Mouse (Mus musculus): ENCODE measurements around the gene Unc5a. TPM values are rescaled to one million over a fixed set of nuclear protein-coding genes. Genes with fewer than 3 reads are reported as not detected.

Unc5a gene
- total RNA-seq (2021) = under 1 TPM; 0.49 to 0.92 TPM

GRCm38 (mm10) chr13:54948531-54949493, at the start of gene Unc5a:
Gene Unc5a (plus strand): TSS chr13:54949411.
- DNase-seq = peak; percentile 41 to 42
- intact Hi-C loops (cut with DNase I) = no loop called here

- DNase-seq = no peak
- intact Hi-C loops (cut with DNase I) = no loop called here
Measured at GRCm38 (mm10) chr13:54912053-54912452, 37.2 kb upstream of the Unc5a start.

DNA sequence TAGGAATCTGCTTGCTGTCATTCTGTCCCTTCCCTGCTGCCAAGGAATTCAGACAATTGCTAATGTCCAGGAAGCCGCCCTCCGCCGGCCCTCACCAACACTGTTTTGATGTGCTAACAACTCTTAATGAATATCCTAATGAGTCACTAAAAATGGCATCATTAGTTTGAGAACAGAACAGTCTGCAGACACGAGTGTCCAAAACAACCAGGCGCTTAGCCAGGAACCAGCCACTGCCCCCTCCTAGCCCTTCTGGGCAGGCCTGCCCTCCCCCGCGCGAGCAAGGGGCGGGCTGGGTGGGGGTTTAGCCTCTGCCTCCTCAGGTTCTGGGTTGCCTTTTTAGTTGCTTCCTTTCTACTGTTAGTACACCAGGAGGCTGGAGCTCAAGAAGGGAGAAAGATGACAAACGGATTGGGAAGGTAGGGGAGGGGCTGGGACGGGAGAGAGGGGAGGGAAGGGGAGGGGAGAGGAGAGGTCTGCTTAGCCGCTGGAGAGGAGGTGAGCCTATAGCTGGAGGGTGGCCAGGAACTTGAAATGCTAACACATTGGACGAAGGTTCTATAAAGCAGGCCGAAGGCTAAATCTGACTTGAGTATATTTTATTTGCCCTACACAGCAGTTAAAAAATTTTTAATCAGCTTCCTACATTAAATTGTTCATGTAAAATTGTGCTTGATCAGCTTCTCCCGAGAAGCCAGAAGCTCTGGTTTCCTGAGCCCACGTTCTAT, 36.2 kb upstream of the Unc5a start:
- intact Hi-C loops (cut with DNase I) = no loop called here
- DNase-seq = no peak

DNA sequence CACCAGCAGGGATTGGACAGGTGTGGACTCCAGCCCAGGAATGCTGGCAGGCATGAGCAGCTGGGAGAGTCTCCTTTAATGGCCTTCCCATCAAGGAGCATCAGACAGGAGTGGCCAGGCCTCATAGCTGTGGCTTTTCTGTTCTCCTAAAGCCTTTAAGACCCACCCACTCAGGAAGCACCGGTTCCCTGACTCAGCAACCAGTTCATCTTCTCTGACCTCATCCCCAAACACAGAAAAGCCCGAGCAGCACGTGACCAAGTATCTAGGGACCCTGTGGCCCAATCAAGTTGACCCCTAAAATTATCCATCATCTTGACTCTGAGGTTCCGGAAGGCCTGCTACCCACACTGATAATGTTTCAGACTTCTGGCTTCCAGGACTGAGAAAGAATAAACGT, 32.6 kb upstream of the Unc5a start:
- no peak for DNase-seq
- intact Hi-C loops (cut with DNase I) = no loop called here

- no peak for DNase-seq
- intact Hi-C loops (cut with DNase I) = no loop called here
Measured at GRCm38 (mm10) chr13:54918910-54919309, 30.3 kb upstream of the Unc5a start.

DNA sequence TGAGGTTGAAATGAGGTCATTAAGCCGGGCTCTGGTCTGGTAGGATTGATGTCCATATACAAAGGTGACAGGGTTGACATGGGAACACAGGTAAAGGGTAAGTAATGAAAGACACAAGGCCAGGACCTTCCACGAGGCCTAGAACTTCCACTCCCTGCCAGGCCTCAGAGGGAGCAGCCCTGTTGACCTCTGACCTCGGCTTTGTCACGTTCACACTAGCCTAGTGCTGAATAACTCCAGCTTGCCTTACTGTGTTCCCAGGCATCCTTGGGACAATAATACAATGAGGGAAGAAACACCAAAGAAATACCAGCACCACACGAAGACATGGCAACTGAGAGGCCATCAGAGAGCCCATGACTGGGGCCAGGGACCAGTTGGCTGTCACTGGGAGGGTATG, 29.5 kb upstream of the Unc5a start:
- intact Hi-C loops (cut with DNase I) = no loop called here

DNA sequence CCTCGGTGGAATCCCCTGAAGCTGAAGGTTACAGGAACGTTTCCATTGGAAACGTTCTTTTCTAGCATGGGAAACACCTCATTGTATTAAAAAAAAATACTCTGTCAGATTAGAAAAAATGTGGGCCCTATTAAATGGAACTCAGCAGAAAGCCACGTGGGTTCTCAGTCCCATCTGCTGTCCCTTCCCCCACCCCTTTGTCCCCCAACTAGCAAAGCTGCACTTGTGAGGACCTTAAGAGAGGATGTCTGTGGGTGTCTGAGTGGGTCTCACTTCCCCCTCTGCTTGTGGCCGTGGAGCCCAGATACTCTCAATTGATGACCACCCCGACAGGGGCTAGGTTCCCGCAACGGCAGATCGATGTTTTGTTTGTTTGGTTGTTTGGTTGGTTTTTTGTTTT, 27.5 kb upstream of the Unc5a start:
- intact Hi-C loops (cut with DNase I) = no loop called here
- DNase-seq = no peak

More for the DNA sequence above, 29.5 kb upstream of the Unc5a start:
- no peak for DNase-seq

GRCm38 (mm10) chr13:54923705-54924104, 25.5 kb upstream of the Unc5a start:
- intact Hi-C loops (cut with DNase I) = no loop called here
- no peak for DNase-seq

DNA sequence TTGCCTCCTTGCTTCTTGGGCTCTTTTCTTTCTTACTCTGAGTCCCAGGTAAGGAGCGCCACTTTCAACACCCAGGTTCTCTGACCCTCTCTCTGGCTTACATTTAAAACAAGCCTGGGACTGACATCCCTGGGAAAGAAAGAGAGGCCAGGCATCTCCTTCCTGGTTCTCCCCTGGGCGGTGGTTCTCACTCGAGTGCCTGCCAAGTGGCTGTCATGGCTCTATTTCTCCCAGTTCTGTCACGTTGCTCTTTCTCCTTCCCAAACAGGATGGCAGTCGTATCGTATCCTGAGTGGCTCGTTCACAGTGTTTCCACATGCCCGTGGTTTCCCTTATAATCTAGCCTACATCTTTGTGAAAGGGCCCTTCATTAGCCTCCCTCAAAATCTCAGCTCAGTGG, 23.7 kb upstream of the Unc5a start:
- DNase-seq = no peak
- intact Hi-C loops (cut with DNase I) = no loop called here

DNA sequence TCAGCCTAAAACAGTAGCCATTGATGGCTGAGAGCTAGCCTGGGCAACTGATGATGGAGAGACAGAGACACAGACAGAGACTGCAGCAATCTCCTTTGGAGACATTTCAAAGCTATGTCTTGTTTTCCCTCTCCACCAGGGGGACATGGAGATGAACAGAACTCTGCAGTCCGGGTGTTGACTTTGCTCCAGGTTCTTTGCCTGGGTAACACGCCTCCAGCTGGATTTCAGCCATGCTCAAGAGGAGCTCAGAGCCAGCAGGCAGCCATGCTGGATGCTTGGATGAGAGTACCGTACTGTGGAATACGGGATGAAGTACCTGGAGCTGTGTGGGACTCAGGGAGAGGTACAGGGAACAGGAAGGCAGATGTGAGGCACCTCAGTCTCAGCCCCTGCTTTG, 22.6 kb upstream of the Unc5a start:
- intact Hi-C loops (cut with DNase I) = no loop called here
- no peak for DNase-seq

DNA sequence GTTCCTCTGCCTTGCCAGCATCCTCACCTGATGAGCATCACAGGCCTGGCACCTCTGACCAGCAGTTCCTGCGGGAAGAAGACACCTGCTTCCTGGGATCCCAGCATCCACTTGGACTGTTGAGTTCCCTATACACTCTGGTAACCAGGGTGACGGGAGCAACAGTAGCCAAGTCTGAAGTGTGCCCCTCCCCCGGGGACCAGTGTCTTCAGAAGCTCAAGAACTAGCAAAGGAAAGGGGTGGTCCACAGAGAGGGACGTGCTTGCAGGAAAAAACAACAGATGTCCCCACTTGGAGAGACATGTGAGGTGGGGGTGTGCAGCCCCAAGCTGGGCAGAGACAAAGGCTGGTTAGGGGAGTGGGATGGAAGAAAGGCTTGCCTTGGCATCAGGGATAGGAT, 19.1 kb upstream of the Unc5a start:
- DNase-seq = no peak
- intact Hi-C loops (cut with DNase I) = no loop called here

GRCm38 (mm10) chr13:54934873-54935272, 14.3 kb upstream of the Unc5a start:
- intact Hi-C loops (cut with DNase I) = no loop called here
- no peak for DNase-seq

DNA sequence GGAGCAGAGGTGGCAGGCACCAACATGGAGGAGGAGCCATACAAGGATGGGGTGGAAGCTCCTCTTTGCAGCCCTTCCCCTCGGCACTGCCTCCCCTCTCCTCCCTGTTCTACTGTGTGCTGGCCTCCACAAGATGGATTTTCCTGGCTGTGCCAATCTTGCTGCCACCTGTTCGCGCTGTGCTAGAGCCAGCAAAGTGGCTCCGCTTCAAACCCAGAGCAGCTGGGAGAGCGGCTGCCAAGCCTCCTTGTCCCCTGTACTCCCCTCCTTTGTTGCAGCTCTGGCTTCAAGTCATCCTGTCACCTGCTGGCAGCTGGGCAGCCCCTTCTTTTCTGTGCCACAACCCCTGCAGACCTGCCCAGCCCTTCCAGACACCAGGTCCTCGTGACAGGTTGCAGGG, 13.0 kb upstream of the Unc5a start:
- intact Hi-C loops (cut with DNase I) = no loop called here
- no peak for DNase-seq

DNA sequence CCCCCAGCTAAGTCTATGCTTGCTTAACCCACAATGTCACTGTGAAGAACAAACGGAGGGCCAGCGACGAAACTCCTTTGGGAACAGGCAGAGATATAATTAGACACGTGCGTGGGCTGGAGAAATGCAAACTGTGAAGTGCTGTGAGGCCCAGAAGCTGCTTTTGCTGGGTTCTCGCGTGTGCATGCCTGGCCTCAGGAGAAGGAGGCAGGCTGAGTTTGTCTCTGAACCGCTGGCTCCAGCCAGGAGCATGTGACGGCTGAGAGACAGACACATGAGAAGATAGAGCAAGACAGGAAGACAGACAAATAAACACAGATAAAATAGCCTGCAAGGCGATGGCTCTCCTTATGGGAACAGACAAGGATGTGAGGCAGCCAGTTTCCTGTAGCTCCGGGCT, 11.3 kb upstream of the Unc5a start:
- no peak for DNase-seq
- intact Hi-C loops (cut with DNase I) = no loop called here

DNA sequence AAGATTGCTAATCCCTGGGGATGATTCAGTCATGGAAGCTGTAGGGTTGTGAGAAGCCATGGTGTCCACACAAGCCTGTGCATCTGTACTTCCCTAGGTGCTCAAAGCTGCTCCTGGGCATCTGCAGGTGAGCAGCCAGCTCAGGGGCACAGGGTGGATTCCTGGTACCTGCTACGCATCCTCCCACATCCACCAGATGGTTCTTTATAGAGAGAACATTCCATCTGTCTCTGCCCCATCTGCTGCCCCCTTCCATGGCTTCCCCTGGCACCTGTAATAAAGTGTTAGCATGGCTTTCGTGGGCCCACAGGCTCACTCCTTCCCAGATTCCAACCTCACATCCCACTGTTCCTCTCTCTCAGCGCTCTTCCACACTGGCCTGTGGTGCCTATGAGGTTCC, 10.7 kb upstream of the Unc5a start:
- intact Hi-C loops (cut with DNase I) = no loop called here
- DNase-seq = no peak

- no peak for DNase-seq
- intact Hi-C loops (cut with DNase I) = no loop called here
Measured at GRCm38 (mm10) chr13:54944411-54945157, 4.6 kb upstream of the Unc5a start.

GRCm38 (mm10) chr13:54945332-54945731, 3.9 kb upstream of the Unc5a start:
- DNase-seq = peak in 1 of 2 experiments; percentile 38
- intact Hi-C loops (cut with DNase I) = no loop called here

DNA sequence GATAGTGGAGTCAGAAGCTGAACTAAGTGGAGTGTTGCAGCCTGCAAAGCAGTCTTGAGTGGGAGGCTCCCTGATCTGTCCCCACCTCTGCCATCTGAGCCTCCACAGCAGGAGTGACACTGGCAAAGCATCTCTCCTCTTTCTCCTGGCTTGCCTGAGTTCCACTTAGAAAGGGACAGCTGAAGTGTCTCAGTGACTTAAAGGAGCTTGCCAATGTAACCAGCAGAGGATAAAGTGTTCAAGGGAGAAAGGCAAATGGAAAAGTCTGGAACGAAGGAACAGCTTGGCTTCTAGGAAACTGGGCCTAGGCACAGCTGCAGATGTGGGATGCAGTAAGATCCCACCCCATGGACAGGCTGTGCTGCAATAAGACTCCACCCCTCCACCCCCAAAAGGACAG, 2.8 kb upstream of the Unc5a start:
- no peak for DNase-seq
- intact Hi-C loops (cut with DNase I) = no loop called here

DNA sequence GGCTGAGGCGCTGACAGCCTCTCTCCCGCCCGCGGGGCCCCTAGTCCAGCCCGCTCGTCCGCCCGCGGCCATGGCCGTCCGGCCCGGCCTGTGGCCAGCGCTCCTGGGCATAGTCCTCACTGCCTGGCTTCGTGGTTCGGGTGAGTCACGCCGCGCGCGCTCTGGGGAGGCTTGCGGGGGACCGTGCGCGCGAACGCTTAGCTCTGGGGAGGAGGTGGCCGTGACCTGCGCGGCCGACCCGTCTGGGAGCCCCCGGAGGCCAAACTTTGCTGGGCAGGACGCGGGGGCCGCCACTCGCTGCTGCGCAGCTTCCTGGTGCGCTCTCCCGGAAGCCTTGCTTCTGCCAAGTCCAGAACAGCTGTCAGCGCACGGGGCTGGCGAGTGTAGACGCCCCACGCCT, 381 bp downstream of the Unc5a start:
- intact Hi-C loops (cut with DNase I) = no loop called here
- DNase-seq = peak; percentile 19 to 42

DNA sequence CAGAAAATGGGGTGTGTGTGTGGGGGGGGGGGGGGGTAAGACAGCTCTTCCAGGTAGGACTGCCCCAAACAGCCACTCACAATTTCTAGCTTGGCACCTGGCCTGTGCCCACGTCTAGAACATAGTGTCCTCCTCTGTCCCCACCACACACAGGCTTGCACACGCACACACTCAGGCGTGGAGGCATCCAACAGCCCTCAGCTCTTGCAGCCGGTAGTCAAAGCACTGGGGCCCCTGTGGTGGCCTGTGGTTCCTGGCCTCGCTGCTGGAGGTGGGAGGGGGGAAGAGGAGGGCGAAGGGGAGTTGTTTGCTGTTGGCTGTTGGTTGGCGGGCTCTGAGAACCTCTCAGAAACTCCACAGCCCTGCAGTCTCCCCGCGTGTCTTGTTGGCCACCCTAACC, 920 bp downstream of the Unc5a start:
- intact Hi-C loops (cut with DNase I) = no loop called here

GRCm38 (mm10) chr13:54951166-54951565, 2.0 kb downstream of the Unc5a start:
- intact Hi-C loops (cut with DNase I) = no loop called here
- no peak for DNase-seq

More for the DNA sequence above, 920 bp downstream of the Unc5a start:
- DNase-seq = no peak
